Mouse (Mus musculus) C2C12 (cell line): ENCODE results near the gene Klc3. TPM values are rescaled to one million over a fixed set of nuclear protein-coding genes. Genes with fewer than 3 reads are reported as not detected.
A peak's percentile ranks its signal among the peaks of the same experiment; 100 is the strongest.

Source experiments
- H3K27me3 ChIP-seq: one replicate; pipeline ENCODE4 v1.6.1; 2011; ENCODE audit not compliant: control insufficient read depth, insufficient read depth, insufficient read length
- H3K36me3 ChIP-seq: one replicate; pipeline ENCODE4 v1.6.1; 2011; ENCODE audit not compliant: control insufficient read depth, insufficient read depth
- H3K4me3 ChIP-seq: one replicate; pipeline ENCODE4 v1.5.1; 2011; ENCODE audit warnings: mild to moderate bottlenecking, control low read depth; ENCODE audit not compliant: poor library complexity, insufficient read depth, severe bottlenecking
- H3K79me2 ChIP-seq: one replicate; pipeline ENCODE4 v1.6.1; 2011; ENCODE audit not compliant: control insufficient read depth, insufficient read depth
- H3K79me3 ChIP-seq: one replicate; pipeline ENCODE4 v1.6.1; 2011; ENCODE audit warnings: low read depth, control low read depth
- H3ac ChIP-seq: one replicate; pipeline ENCODE3; 2011; ENCODE audit warnings: low read depth; ENCODE audit not compliant: control insufficient read depth, insufficient read length
- CEBPB ChIP-seq: IDR thresholded peaks from one replicate; pipeline ENCODE4 v1.6.1; 2011; ENCODE audit warnings: low read depth, mild to moderate bottlenecking, control low read depth, moderate library complexity
- CTCF ChIP-seq: IDR thresholded peaks from one replicate; pipeline ENCODE4 v1.5.1; 2011; ENCODE audit not compliant: control insufficient read depth, insufficient read depth, insufficient read length
- FOSL1 ChIP-seq: IDR thresholded peaks from one replicate; pipeline ENCODE4 v1.8.0; 2011; ENCODE audit warnings: mild to moderate bottlenecking, low read length; ENCODE audit not compliant: poor library complexity, insufficient read depth, severe bottlenecking
- MAX ChIP-seq: IDR thresholded peaks from one replicate; pipeline ENCODE4 v1.6.1; 2011; ENCODE audit warnings: mild to moderate bottlenecking, control low read depth
- MYOD1 ChIP-seq: IDR thresholded peaks from one replicate; pipeline ENCODE4 v1.6.1; 2011; ENCODE audit warnings: low read depth; ENCODE audit not compliant: control insufficient read depth, insufficient read length
- MYOG ChIP-seq: IDR thresholded peaks from one replicate; pipeline ENCODE4 v1.6.1; 2011; ENCODE audit not compliant: control insufficient read depth, insufficient read length; ENCODE audit errors: extremely low read depth
- USF1 ChIP-seq: IDR thresholded peaks from one replicate; pipeline ENCODE4 v1.6.1; 2011; ENCODE audit warnings: low read depth, mild to moderate bottlenecking, control low read depth, moderate library complexity
- polyA plus RNA-seq: library from polyadenylated mRNA; unstranded; fragments of >200 nt; fragmentation: generic; extraction: Trizol; gene quantifications from one replicate; pipeline ENCODE4 v1.2.1, GENCODE M21; 2012; ENCODE audit warnings: missing spikeins

Klc3 gene
- polyA plus RNA-seq, 1 experiment: 4.3 TPM

DNA sequence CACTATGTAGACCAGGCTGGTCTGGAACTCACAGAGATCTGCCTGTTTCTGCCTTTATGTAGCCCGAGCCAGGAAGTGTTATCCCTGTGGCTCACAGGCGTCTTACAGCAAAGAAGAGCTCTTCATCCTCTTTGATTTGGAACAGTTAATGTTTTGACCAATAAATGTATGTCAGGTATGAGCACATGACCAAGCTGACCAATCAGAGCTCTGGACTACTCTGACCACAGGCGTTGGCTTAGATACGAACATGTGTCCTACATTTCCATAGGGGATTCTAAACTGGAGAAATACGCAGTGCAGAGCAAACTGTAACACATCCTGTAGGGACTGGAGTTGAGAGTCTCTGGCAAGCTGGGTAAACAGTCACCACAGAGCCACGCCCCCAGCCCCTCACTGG lies 23.0 kb upstream of the Klc3 start:
- Histone ChIP-seq H3K4me3 (no peak overlapping the region), H3K79me2 (no peaks in the 10 kb centered on the region), H3ac (no peak overlapping the region), H3K36me3 (no peaks in the 10 kb centered on the region), H3K79me3 (no peaks in the 10 kb centered on the region), H3K27me3 (no peaks in the 10 kb centered on the region)
- TF ChIP-seq CTCF (no peak), MYOD1 (no peak), USF1 (peak; percentile 58)

DNA sequence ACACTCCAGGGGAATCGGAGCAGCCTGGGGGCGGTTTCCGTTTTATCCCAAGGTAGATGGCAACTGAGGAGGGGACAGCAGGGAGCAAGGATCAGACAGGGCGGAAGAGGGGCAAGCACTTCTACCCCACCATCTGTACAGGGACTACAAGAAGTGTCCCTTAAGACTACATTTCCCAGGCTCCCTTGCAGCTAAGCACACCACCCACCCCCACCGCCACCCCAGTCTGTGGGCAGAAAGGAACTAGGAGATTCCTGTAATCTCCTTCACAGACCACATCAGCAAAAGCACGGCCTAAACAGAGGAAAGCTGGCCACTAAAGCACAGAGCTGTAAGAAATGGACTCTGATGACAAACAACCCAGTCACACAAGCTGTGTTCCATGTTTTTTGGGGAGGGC lies 22.4 kb upstream of the Klc3 start:
- TF ChIP-seq USF1 (no peak), CTCF (no peak), MAX (no peak), CEBPB (no peak), MYOG (no peak), FOSL1 (no peak), MYOD1 (no peak)
- Histone ChIP-seq H3K79me3 (no peaks in the 10 kb centered on the region), H3K36me3 (no peaks in the 10 kb centered on the region), H3K27me3 (no peaks in the 10 kb centered on the region), H3K4me3 (no peak overlapping the region), H3ac (no peak overlapping the region), H3K79me2 (no peaks in the 10 kb centered on the region)

DNA sequence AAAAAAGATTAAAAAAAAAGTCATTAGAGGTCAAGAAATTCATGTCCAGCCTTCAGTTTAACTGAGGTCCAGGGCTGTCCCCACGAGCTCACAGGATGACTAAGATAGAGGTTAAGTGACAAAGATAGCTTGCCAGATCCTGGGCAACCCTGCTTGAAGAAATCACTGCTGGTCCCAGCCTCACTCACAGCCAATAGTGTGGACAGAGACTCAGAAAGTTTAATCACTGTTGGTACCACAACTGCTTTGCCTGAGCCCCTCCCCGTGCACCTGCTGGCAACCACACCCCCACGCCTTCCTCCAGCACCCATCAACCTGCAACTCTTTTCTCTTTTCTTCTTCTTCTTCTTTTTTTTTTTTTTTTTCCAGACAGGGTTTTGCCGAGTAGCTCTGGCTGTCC lies 20.1 kb upstream of the Klc3 start:
- H3K79me3 ChIP-seq: no peaks in the 10 kb centered on the region
- H3K79me2 ChIP-seq: no peaks in the 10 kb centered on the region
- no peak overlapping the region for H3K4me3 ChIP-seq
- TF ChIP-seq MAX (no peak), FOSL1 (no peak), USF1 (no peak)
- H3ac ChIP-seq: no peak overlapping the region
- no peaks in the 10 kb centered on the region for H3K36me3 ChIP-seq
- H3K27me3 ChIP-seq: peaks cover 8% of the 10 kb centered on the region

DNA sequence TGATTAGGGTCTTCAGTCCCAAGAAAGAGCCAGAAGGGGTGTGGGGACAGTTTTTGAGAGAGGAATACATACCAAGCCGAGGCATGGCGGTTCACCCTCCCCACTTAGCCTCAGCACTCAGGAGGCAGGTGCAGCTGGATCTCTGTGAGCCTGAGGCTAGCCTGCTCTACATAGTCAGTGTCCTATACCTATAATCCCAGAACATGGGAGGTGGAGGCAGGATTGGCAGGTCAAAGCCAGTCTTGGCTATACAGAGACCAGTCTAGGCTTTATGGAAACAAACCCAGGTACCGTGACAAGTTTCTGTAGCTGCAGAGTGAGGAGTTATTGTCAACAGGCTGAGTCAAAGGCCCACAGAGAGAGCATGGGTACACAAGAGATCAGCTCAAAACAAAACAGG lies 19.2 kb upstream of the Klc3 start:
- H3K36me3 ChIP-seq: no peaks in the 10 kb centered on the region
- peaks cover 8% of the 10 kb centered on the region for H3K27me3 ChIP-seq
- no peak for TF ChIP-seq CTCF
- TF ChIP-seq CEBPB: no peak
- no peak for TF ChIP-seq MYOD1
- no peak for TF ChIP-seq FOSL1
- no peak for TF ChIP-seq MAX
- TF ChIP-seq MYOG: no peak
- no peak for TF ChIP-seq USF1
- H3ac ChIP-seq: no peak overlapping the region
- H3K79me3 ChIP-seq: no peaks in the 10 kb centered on the region
- no peak overlapping the region for H3K4me3 ChIP-seq
- no peaks in the 10 kb centered on the region for H3K79me2 ChIP-seq

DNA sequence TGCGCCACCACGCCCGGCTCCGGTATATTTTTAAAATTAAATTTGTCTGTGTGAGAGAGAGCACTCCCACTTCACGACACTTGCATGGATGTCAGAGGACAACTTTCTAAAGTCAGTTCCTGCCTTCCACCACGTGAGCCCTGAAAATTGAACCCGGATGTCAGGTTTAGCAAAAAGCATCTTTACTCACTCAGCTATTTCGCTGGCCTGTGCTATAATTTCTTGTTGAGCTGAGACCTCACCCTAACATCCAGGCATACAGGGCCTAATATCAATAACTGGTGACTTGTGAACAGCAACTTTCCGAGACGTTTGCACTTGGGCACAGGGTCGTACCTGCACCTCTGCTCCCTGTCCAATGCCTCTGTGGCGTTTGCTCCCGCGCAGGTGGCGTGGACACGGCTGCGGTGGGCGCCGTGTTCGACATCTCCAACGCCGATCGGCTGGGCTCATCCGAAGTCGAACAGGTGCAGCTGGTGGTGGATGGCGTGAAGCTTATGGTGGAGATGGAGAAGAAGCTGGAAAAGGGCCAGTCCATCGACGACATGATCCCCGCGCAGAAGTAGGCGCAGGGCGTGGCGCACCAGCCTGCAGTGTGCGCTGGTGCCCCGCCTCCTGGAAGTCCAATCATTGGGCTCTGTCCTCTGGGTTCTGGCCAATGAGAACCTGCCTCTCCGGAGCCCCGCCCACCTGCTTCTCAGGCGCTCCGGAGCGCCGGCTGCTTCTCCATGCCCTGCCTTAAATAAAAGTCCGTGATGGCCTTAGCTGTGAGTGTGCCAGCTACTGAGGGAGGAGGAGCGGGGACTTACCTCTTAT lies 17.1 kb upstream of the Klc3 start:
- TF ChIP-seq MAX: no peak
- TF ChIP-seq MYOG: no peak
- no peak for TF ChIP-seq FOSL1
- H3K4me3 ChIP-seq: no peak overlapping the region
- H3K36me3 ChIP-seq: no peaks in the 10 kb centered on the region
- H3K79me3 ChIP-seq: no peaks in the 10 kb centered on the region
- H3K27me3 ChIP-seq: peaks cover 8% of the 10 kb centered on the region
- H3ac ChIP-seq: no peak overlapping the region
- H3K79me2 ChIP-seq: no peaks in the 10 kb centered on the region

DNA sequence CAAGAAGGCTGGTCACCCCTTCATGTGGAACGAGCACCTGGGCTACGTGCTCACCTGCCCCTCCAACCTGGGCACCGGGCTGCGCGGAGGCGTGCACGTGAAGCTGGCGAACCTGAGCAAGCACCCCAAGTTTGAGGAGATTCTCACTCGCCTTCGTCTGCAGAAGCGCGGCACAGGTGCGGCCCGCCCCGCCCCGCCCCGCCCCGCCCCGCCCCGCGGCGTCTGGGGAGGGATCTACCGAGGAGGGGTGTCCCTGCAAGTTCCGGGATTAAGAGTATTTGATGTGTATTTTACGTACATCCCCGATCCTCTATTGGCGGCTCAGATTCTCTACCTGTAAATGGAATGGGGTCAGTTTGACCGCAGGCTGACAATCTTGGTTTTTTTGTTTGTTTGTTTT lies 16.2 kb upstream of the Klc3 start:
- peaks cover 12% of the 10 kb centered on the region for H3K27me3 ChIP-seq
- no peaks in the 10 kb centered on the region for H3K79me2 ChIP-seq
- no peaks in the 10 kb centered on the region for H3K36me3 ChIP-seq
- H3ac ChIP-seq: no peak overlapping the region
- no peaks in the 10 kb centered on the region for H3K79me3 ChIP-seq
- TF ChIP-seq USF1 (no peak), MYOG (no peak), CTCF (no peak)
- no peak overlapping the region for H3K4me3 ChIP-seq

DNA sequence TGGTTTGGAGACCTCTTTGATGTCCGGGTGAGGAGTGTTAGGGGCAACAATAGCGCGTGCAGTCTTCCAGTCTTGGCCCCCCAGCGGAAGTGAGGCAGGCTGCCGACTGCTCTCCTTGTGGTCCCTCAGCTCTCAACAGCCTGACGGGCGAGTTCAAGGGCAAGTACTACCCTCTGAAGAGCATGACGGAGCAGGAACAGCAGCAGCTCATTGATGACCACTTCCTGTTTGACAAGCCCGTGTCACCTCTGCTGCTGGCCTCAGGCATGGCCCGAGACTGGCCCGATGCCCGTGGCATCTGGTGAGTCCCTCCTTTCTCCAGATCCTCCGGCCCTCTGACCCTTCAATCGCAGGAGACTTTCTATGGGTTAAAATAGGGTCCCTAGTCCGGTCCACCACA lies 12.7 kb upstream of the Klc3 start:
- TF ChIP-seq MYOD1 (no peak), MAX (no peak), MYOG (no peak), USF1 (no peak), CTCF (no peak), FOSL1 (no peak), CEBPB (no peak)
- peaks cover 16% of the 10 kb centered on the region for H3K27me3 ChIP-seq

More for the DNA sequence above, 12.7 kb upstream of the Klc3 start:
- Histone ChIP-seq H3K36me3 (no peaks in the 10 kb centered on the region), H3K79me2 (no peaks in the 10 kb centered on the region), H3K79me3 (no peaks in the 10 kb centered on the region), H3ac (no peak overlapping the region), H3K4me3 (no peak overlapping the region)
